Mouse (Mus musculus) inflammation-experienced regulatory T-cells (primary cell): ENCODE data around the gene Kif2a. TPM values are rescaled to one million over a fixed set of nuclear protein-coding genes. Genes with fewer than 3 reads are reported as not detected.

Source experiments
- polyA plus RNA-seq, 2 experiments: library from polyadenylated mRNA; unstranded; fragments of 100-300 nt; shearing (Covaris generic); gene quantifications; one replicate each; pipeline ENCODE4 v1.2.1; 2017

The Kif2a gene
- polyA plus RNA-seq, result 1 to 10 TPM; 6.3 to 7.3 TPM

DNA sequence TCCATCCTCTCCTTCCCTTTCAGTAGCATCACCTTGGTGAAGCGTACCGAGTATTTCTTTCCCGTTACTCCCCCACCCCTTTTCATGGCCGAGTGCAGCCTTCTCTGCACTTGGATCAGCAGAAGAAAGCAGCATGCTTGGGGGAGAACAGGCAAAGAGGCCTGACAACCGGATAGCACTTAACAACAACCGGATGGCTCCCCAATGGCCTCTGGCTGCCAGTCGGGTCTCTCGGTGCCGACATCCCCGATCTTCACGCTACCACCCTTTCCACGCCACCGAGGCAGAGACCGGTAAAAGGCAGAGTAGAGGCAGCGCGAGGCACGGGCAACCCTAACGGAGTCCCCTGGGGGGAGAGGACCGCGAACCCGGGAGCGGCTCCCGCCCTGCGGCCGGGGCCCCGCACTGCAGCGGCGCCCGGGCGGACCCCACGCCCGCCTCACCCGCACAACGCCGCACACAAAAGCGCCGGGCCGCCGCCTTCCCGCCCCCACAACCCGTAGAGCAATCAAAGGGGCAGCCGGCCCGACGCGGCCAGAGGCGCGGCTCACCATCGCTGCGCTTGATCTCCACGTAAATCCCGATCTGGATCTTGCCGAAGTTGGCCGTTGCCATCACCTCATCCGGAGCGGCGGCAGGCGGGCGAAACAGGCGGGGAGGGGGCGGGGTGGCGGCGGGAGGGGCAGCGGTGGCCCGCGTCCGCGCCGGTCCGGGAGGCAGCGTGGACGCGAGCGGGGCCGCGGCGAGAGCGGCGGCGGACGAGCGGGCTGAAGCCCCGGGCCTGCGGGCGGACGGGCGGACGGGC, at the start of gene Kif2a:
TSS of gene Kif2a (minus strand) at position 666 of the 805 bp plus-strand sequence.

GRCm38 (mm10) chr13:106946594-106947540, 75.1 kb downstream of the Kif2a start, which contains the start of gene Dimt1:
TSS of gene Dimt1 (plus strand) at chr13:106947127.

GRCm38 (mm10) chr13:106936256-106937137, 85.4 kb downstream of the Kif2a start, which contains the start of gene Ipo11:
TSS of gene Ipo11 (minus strand) at chr13:106936958.

Other genes starting within 250 kb of the Kif2a start
- 10 to 100 TPM; 30.1 to 37.3 TPM for gene Ipo11, start 85.2 kb downstream of the Kif2a start, polyA plus RNA-seq
- gene Dimt1, start 75.0 kb downstream of the Kif2a start, polyA plus RNA-seq, result 10 to 100 TPM; 25.9 to 33.7 TPM